Mouse (Mus musculus): ENCODE results near the gene Rpl7l1. TPM values are rescaled to one million over a fixed set of nuclear protein-coding genes. Genes with fewer than 3 reads are reported as not detected.
"Not testable (repeated sequence)": the region's sequence is repeated elsewhere in the genome, so short reads cannot be mapped to it uniquely, and the experiment has no call there.

Rpl7l1 gene
- polyA plus RNA-seq, 1 experiment from 2014 or later = 164 TPM

DNA sequence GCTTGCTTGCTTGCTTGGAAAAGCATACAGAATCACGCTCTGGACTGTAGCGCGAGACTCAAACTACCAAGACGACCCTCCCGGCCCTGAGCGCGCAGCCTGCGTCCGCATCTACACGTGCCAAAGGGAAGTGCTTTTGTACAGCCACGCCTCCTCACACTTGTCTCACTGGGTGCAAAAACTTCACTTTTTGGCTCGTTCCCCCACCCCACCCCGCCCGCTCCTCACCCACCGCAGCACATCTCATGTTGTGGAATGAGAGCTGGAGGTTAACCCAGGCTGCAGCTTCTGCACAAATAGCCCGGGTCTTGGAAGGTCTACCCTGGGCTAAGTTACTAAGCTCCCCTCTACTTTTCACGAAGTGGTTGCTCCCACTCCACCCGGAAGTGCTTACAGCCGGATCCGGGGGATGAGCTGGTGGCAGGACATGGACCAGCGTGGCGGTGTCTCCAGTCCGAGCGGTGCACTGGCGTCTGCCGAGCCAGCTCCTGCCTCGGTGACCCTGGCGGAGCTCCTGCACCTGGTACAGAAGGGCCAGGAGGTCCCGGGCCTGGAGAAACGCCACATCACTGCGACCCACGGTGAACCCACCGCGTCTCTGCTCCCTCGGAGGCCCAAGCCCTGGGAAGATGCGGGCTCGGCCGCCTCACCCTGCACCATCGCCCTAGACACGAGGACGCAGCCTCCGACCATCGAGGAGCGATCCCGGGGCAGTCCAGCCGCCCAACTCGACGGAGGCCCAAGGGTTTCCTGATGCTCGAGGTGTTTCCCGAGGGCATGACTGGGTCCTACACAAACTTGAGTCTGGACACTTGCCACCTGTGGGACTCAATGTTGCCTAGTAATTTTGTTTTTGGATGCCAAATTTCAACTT, 9.8 kb downstream of the Rpl7l1 start, which contains the start of gene 2310039H08Rik:
Gene 2310039H08Rik, plus strand, starts transcription at position 232 of the 874 bp plus-strand sequence.
- H3K4me1 ChIP-seq (ENCODE audit: control insufficient read depth, insufficient read depth, low read length) = peaks cover 7% of the 10 kb centered on the region; the same call in 1 of the 2 replicates
- peak within 1 kb of the TSS; percentile 44 for H3K27ac ChIP-seq (ENCODE audit: low read depth, low read length)
- H3K36me3 ChIP-seq (ENCODE audit: control insufficient read depth, insufficient read depth, low read length) = peaks cover 35% of the 10 kb centered on the region
- H3K9ac ChIP-seq (ENCODE audit: low read depth, low read length) = peak within 1 kb of the TSS; percentile 78
- ATAC-seq (ENCODE audit: low FRiP score, low TSS enrichment) = peak; percentile 89
- peak within 1 kb of the TSS; percentile 60 for H3K4me3 ChIP-seq (ENCODE audit: low read length)
- WGBS = under 1% methylated on average over 50 of the region's 50 CpGs
- no peaks in the 10 kb centered on the region for H3K9me3 ChIP-seq (ENCODE audit: control insufficient read depth, low read length)
- H3K4me2 ChIP-seq (replicated peaks; ENCODE audit: low read depth, low read length) = peak within 1 kb of the TSS; percentile 57
- no peaks in the 10 kb centered on the region for H3K27me3 ChIP-seq (ENCODE audit: control insufficient read depth, insufficient read depth, low read length)

DNA sequence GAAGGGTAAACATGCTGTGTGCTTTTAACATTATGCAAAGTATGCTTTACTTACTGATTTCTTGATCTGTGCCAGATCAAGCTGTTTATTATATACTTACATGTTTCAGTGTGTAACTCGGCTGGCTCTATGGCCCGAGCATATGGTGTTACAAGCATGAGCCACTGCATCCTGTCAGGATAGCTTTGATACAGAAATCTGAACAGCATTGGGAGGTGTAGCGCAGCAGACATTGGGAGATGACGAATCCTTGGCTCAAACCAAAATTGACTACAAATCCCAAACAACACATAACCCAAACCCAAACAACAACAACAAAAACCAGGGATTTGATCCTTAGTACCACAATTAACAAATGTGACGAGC, 10.5 kb downstream of the Rpl7l1 start:
- Histone ChIP-seq H3K4me3 (ENCODE audit: low read length) (peak overlapping the region; percentile 60), H3K36me3 (ENCODE audit: control insufficient read depth, insufficient read depth, low read length) (peaks cover 29% of the 10 kb centered on the region), H3K27me3 (ENCODE audit: control insufficient read depth, insufficient read depth, low read length) (no peaks in the 10 kb centered on the region), H3K9me3 (ENCODE audit: control insufficient read depth, low read length) (no peaks in the 10 kb centered on the region), H3K4me2 (replicated peaks; ENCODE audit: low read depth, low read length) (peak overlapping the region; percentile 57), H3K9ac (ENCODE audit: low read depth, low read length) (peak overlapping the region; percentile 78; the same call in 1 of the 2 replicates), H3K27ac (ENCODE audit: low read depth, low read length) (peak overlapping the region; percentile 44), H3K4me1 (ENCODE audit: control insufficient read depth, insufficient read depth, low read length) (peaks cover 7% of the 10 kb centered on the region; the same call in 1 of the 2 replicates)
- WGBS = 8% methylated on average over 5 of the region's 5 CpGs
- peak; percentile 45 for ATAC-seq (ENCODE audit: low FRiP score, low TSS enrichment)

DNA sequence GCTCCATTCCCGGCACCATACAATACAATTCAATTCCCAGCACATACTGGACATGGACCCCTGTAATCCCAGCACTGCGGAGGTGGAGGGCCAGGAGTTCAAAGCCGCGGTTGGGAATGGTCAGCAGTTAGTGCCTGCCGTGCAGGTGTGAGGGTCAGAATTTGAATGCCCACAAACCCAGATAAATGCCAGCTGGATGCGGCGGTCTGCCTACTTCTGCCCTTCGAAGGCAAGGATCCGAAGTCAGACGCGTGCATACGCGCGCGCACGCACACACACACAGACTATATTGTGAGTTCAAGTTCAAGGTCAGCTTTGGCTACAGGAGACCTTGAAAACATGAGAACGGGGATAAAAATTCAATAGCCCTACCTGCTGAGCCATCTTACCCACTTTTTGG, 10.9 kb downstream of the Rpl7l1 start:
- Histone ChIP-seq H3K27ac (ENCODE audit: low read depth, low read length) (no peak overlapping the region), H3K9ac (ENCODE audit: low read depth, low read length) (peak overlapping the region; percentile 78; the same call in 1 of the 2 replicates), H3K4me2 (replicated peaks; ENCODE audit: low read depth, low read length) (peak overlapping the region; percentile 57), H3K9me3 (ENCODE audit: control insufficient read depth, low read length) (no peaks in the 10 kb centered on the region), H3K4me3 (ENCODE audit: low read length) (peak overlapping the region; percentile 60), H3K27me3 (ENCODE audit: control insufficient read depth, insufficient read depth, low read length) (no peaks in the 10 kb centered on the region), H3K36me3 (ENCODE audit: control insufficient read depth, insufficient read depth, low read length) (peaks cover 27% of the 10 kb centered on the region), H3K4me1 (ENCODE audit: control insufficient read depth, insufficient read depth, low read length) (peaks cover 7% of the 10 kb centered on the region; the same call in 1 of the 2 replicates)
- WGBS = 61% methylated on average over 17 of the region's 17 CpGs
- ATAC-seq (ENCODE audit: low FRiP score, low TSS enrichment) = no peak

DNA sequence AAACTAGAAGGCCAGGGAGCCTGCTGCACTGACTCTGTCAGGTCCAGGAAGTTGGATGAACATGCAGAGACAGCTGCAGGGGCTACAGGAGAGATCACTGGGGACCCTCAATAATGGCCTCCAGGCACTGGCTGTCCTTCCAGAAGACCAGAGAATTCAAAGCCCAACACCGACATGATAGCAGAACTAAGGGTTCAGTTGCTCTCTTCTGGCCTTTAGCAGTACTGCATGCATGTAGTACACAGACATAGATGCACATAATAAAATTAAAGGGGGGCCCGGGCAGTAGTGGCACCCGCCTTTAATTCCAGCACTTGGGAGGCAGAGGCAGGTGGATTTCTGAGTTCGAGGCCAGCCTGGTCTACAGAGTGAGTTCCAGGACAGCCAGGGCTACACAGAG, 11.4 kb downstream of the Rpl7l1 start:
- peaks cover 7% of the 10 kb centered on the region; the same call in 1 of the 2 replicates for H3K4me1 ChIP-seq (ENCODE audit: control insufficient read depth, insufficient read depth, low read length)
- peaks cover 21% of the 10 kb centered on the region for H3K36me3 ChIP-seq (ENCODE audit: control insufficient read depth, insufficient read depth, low read length)
- H3K27ac ChIP-seq (ENCODE audit: low read depth, low read length) = no peak overlapping the region
- H3K27me3 ChIP-seq (ENCODE audit: control insufficient read depth, insufficient read depth, low read length) = no peaks in the 10 kb centered on the region
- WGBS = 91% methylated on average over 4 of the region's 4 CpGs
- no peak overlapping the region for H3K9ac ChIP-seq (ENCODE audit: low read depth, low read length)
- H3K4me2 ChIP-seq (replicated peaks; ENCODE audit: low read depth, low read length) = no peak overlapping the region
- H3K4me3 ChIP-seq (ENCODE audit: low read length) = no peak overlapping the region
- no peaks in the 10 kb centered on the region for H3K9me3 ChIP-seq (ENCODE audit: control insufficient read depth, low read length)
- ATAC-seq (ENCODE audit: low FRiP score, low TSS enrichment) = no peak

DNA sequence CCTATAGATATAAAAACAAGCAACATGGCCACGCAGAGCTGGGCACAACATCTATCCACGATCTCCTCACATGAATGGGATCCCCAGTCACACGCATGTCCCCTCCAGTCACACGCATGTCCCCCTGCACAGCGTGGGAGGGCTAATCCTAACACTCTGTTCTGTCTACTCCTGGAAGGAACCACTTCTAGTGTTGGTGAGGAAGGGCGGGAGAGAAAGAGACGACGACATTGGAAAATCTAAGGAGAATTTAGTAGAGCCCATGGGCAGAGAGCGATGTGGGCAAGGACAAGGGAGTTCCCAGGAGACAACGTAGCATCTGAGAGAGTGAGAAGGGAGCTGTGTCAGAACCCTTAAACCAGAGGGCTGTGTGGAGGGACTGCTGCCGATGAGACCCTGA, 11.9 kb downstream of the Rpl7l1 start:
- Histone ChIP-seq H3K4me1 (ENCODE audit: control insufficient read depth, insufficient read depth, low read length) (peaks cover 7% of the 10 kb centered on the region; the same call in 1 of the 2 replicates), H3K4me2 (replicated peaks; ENCODE audit: low read depth, low read length) (no peak overlapping the region), H3K4me3 (ENCODE audit: low read length) (no peak overlapping the region), H3K9ac (ENCODE audit: low read depth, low read length) (no peak overlapping the region), H3K9me3 (ENCODE audit: control insufficient read depth, low read length) (no peaks in the 10 kb centered on the region), H3K36me3 (ENCODE audit: control insufficient read depth, insufficient read depth, low read length) (peaks cover 16% of the 10 kb centered on the region), H3K27ac (ENCODE audit: low read depth, low read length) (no peak overlapping the region), H3K27me3 (ENCODE audit: control insufficient read depth, insufficient read depth, low read length) (no peaks in the 10 kb centered on the region)
- 92% methylated on average over 11 of the region's 11 CpGs for WGBS
- no peak for ATAC-seq (ENCODE audit: low FRiP score, low TSS enrichment)

DNA sequence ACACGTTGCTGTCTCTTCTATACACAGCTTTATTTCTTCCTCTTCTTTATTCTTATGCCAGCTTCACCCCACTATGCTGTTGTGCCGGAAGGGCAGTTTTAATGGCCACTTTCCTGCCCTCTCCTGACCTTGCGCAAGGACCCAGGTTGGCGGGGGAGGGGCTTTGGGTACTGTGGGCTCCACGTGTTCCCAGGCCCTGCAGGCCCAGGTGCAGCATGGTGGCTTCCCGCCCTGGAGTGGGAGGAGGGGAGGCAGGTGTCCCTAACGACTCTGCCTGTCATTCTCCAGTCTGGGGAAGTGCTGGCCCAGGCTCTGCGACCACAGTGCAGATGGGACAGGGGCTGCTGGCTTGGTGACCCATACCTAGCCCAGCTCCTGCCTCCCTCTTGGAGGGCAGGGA, 14.6 kb downstream of the Rpl7l1 start:
- Histone ChIP-seq H3K36me3 (ENCODE audit: control insufficient read depth, insufficient read depth, low read length) (no peaks in the 10 kb centered on the region), H3K9ac (ENCODE audit: low read depth, low read length) (no peak overlapping the region), H3K4me1 (ENCODE audit: control insufficient read depth, insufficient read depth, low read length) (peaks cover 4% of the 10 kb centered on the region; the same call in 1 of the 2 replicates), H3K4me2 (replicated peaks; ENCODE audit: low read depth, low read length) (no peak overlapping the region), H3K4me3 (ENCODE audit: low read length) (no peak overlapping the region), H3K27ac (ENCODE audit: low read depth, low read length) (no peak overlapping the region), H3K9me3 (ENCODE audit: control insufficient read depth, low read length) (no peaks in the 10 kb centered on the region), H3K27me3 (ENCODE audit: control insufficient read depth, insufficient read depth, low read length) (no peaks in the 10 kb centered on the region)
- ATAC-seq (ENCODE audit: low FRiP score, low TSS enrichment) = no peak
- 41% methylated on average over 8 of the region's 8 CpGs for WGBS

DNA sequence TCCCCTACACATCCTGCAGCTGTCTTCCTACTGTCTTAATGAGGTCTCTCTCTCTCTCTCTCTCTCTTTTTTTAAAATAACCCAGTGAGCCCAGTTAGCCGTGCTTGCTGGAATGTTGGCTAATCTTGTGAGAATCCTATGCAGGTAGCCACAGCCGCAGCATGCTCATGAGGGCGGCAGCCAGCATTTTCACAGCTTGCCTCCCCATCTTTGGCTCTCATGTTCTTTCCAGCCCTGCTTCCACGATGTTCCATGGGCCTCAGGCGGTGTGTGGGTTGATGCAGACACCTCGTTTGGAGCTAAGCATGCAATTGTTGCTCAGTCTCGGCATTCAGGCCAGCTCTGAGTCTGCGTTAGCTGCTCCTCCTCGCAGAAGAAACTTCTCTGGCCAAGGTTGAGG, 17.6 kb downstream of the Rpl7l1 start:
- H3K27ac ChIP-seq (ENCODE audit: low read depth, low read length); H3K36me3 ChIP-seq (ENCODE audit: control insufficient read depth, insufficient read depth, low read length); H3K27me3 ChIP-seq (ENCODE audit: control insufficient read depth, insufficient read depth, low read length); H3K9me3 ChIP-seq (ENCODE audit: control insufficient read depth, low read length); H3K4me1 ChIP-seq (ENCODE audit: control insufficient read depth, insufficient read depth, low read length); H3K9ac ChIP-seq (ENCODE audit: low read depth, low read length); ATAC-seq (ENCODE audit: low FRiP score, low TSS enrichment); H3K4me3 ChIP-seq (ENCODE audit: low read length); H3K4me2 ChIP-seq (replicated peaks; ENCODE audit: low read depth, low read length): not testable (repeated sequence)
- WGBS = 73% methylated on average over 8 of the region's 9 CpGs

DNA sequence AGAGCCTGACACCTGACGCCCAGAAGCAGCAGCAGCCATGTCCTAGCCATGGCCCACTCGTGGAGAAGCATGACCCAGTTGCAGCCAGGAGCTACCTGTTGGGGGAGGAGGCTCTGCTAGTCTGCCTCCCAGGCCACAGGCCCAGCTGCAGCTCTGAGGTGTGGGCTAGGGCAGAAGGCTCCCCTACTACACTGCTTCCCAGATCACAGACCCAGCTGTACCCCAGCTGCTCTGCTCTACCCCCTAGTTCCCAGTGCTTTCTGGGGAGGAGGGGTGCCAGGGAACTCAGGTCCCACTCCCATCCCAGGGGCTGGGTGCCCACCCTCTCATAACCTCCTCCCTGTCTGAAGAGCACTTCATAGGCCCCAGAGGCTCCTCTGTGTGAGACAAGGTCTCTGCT, 18.9 kb downstream of the Rpl7l1 start, which contains the start of gene Ptcra:
Gene Ptcra, minus strand, starts transcription at position 169 of the 400 bp plus-strand sequence.
- Histone ChIP-seq H3K36me3 (ENCODE audit: control insufficient read depth, insufficient read depth, low read length) (no peaks in the 10 kb centered on the region), H3K9ac (ENCODE audit: low read depth, low read length) (no peak within 1 kb of the TSS), H3K4me2 (replicated peaks; ENCODE audit: low read depth, low read length) (no peak within 1 kb of the TSS), H3K4me1 (ENCODE audit: control insufficient read depth, insufficient read depth, low read length) (no peaks in the 10 kb centered on the region), H3K9me3 (ENCODE audit: control insufficient read depth, low read length) (no peaks in the 10 kb centered on the region), H3K4me3 (ENCODE audit: low read length) (no peak within 1 kb of the TSS), H3K27ac (ENCODE audit: low read depth, low read length) (no peak within 1 kb of the TSS), H3K27me3 (ENCODE audit: control insufficient read depth, insufficient read depth, low read length) (no peaks in the 10 kb centered on the region)
- WGBS = 52% methylated on average over 2 of the region's 2 CpGs
- ATAC-seq (ENCODE audit: low FRiP score, low TSS enrichment) = no peak

DNA sequence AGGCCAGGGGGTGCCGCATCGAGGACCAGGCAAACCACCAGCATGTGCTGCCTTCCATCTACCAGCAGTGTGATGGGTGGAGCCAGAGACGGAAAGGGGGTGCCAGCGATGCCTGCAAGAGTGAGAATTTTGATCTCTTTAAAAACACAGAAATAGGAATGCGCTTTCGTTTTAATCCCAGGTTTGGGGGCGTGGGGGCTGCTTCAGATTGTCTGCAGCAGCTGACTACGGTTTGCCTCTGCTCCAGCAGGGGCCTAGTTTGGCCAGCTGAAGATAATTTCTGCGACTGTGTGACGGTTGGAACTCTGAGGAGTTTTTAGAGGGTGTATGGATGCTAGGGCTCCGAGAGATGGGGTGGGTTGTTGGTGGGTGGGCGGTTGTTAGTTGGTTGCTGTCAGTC, 23.7 kb downstream of the Rpl7l1 start:
- no peaks in the 10 kb centered on the region for H3K36me3 ChIP-seq (ENCODE audit: control insufficient read depth, insufficient read depth, low read length)
- H3K9ac ChIP-seq (ENCODE audit: low read depth, low read length) = no peak overlapping the region
- 89% methylated on average over 12 of the region's 12 CpGs for WGBS
- no peak overlapping the region for H3K4me2 ChIP-seq (replicated peaks; ENCODE audit: low read depth, low read length)
- H3K27ac ChIP-seq (ENCODE audit: low read depth, low read length) = no peak overlapping the region
- H3K9me3 ChIP-seq (ENCODE audit: control insufficient read depth, low read length) = no peaks in the 10 kb centered on the region
- ATAC-seq (ENCODE audit: low FRiP score, low TSS enrichment) = no peak
- H3K27me3 ChIP-seq (ENCODE audit: control insufficient read depth, insufficient read depth, low read length) = no peaks in the 10 kb centered on the region
- H3K4me3 ChIP-seq (ENCODE audit: low read length) = no peak overlapping the region
- H3K4me1 ChIP-seq (ENCODE audit: control insufficient read depth, insufficient read depth, low read length) = no peaks in the 10 kb centered on the region

Data from kidney, embryonic 14.5 days (tissue).